Mouse (Mus musculus): ENCODE results near the gene Gm48551.

Gene Gm48551

GRCm38 (mm10) chr10:81417227-81418215 lies 33.3 kb downstream of the Gm48551 start:
- no peak for DNase-seq (ENCODE audit: low read depth, low spot score)

- no peak for DNase-seq (ENCODE audit: low read depth, low spot score)
These were observed 34.2 kb downstream of the Gm48551 start for GRCm38 (mm10) chr10:81418216-81419070.

GRCm38 (mm10) chr10:81419111-81419928 lies 35.1 kb downstream of the Gm48551 start:
- DNase-seq (ENCODE audit: low read depth, low spot score), result no peak

- no peak for DNase-seq (ENCODE audit: low read depth, low spot score)
These were observed 36.0 kb downstream of the Gm48551 start for GRCm38 (mm10) chr10:81420191-81420767.

GRCm38 (mm10) chr10:81421041-81421796 lies 37.0 kb downstream of the Gm48551 start:
- no peak for DNase-seq (ENCODE audit: low read depth, low spot score)

- no peak for DNase-seq (ENCODE audit: low read depth, low spot score)
These were observed 37.5 kb downstream of the Gm48551 start for GRCm38 (mm10) chr10:81421797-81422100.

GRCm38 (mm10) chr10:81422191-81422590 lies 37.9 kb downstream of the Gm48551 start:
- no peak for DNase-seq (ENCODE audit: low read depth, low spot score)

GRCm38 (mm10) chr10:81422661-81423217 lies 38.5 kb downstream of the Gm48551 start:
- DNase-seq (ENCODE audit: low read depth, low spot score), result no peak

GRCm38 (mm10) chr10:81423476-81424245 lies 39.4 kb downstream of the Gm48551 start:
- DNase-seq (ENCODE audit: low read depth, low spot score), result no peak

- DNase-seq (ENCODE audit: low read depth, low spot score), result no peak
These were observed 40.2 kb downstream of the Gm48551 start for GRCm38 (mm10) chr10:81424246-81425051.

- DNase-seq (ENCODE audit: low read depth, low spot score), result no peak
These were observed 41.1 kb downstream of the Gm48551 start for GRCm38 (mm10) chr10:81425236-81425850.

- no peak for DNase-seq (ENCODE audit: low read depth, low spot score)
These were observed 41.9 kb downstream of the Gm48551 start for GRCm38 (mm10) chr10:81426081-81426671.

- no peak for DNase-seq (ENCODE audit: low read depth, low spot score)
These were observed 42.6 kb downstream of the Gm48551 start for GRCm38 (mm10) chr10:81426897-81427296.

- no peak for DNase-seq (ENCODE audit: low read depth, low spot score)
These were observed 43.1 kb downstream of the Gm48551 start for GRCm38 (mm10) chr10:81427327-81427726.

- DNase-seq (ENCODE audit: low read depth, low spot score), result no peak
These were observed 43.7 kb downstream of the Gm48551 start for GRCm38 (mm10) chr10:81427804-81428506.

GRCm38 (mm10) chr10:81428507-81428870 lies 44.2 kb downstream of the Gm48551 start:
- no peak for DNase-seq (ENCODE audit: low read depth, low spot score)

- DNase-seq (ENCODE audit: low read depth, low spot score), result no peak
These were observed 44.8 kb downstream of the Gm48551 start for GRCm38 (mm10) chr10:81429092-81429491.
